ENCODE assay signal across 7 mouse cellular contexts in genomic region chr14:25588156-25588555, GRCm38 (mm10).
DNase-seq lines count a peak whose midpoint lies in the region; ATAC-seq lines count a peak whose summit lies in the region.

No protein-coding gene starts in this region.

- no peaks in the 10 kb centered on the region for H3K27me3 ChIP-seq in heart, embryonic 13.5 days (replicated peaks)
- H3K27me3 ChIP-seq in liver, embryonic 11.5 days (replicated peaks; ENCODE audit: control insufficient read depth, insufficient read depth, low read length) = no peaks in the 10 kb centered on the region

- 44% methylated on average over 2 of the region's 2 CpGs for WGBS in heart, embryonic 13.5 days
- WGBS in liver, embryonic 11.5 days = 61% methylated on average over 2 of the region's 2 CpGs

- peak; percentile 30 for DNase-seq in ovary, postnatal 14 days (ENCODE audit: low spot score)
- DNase-seq in ovary, adult 18-20 months (ENCODE audit: low spot score) = no peak
- no peak for DNase-seq in liver, embryonic 11.5 days (ENCODE audit: low spot score)
- DNase-seq in thymus, postnatal 0 days (ENCODE audit: low spot score) = no peak
- DNase-seq in layer of hippocampus, postnatal 25 days (ENCODE audit: extremely low spot score in 1 of 2, low spot score in 1 of 2) = no peak
- no peak for DNase-seq in frontal cortex, postnatal 10 days (ENCODE audit: low spot score in 2 of 2)

- peak overlapping the region; percentile 98 for H3K27ac ChIP-seq in heart, embryonic 13.5 days (replicated peaks)
- peak overlapping the region; percentile 46 for H3K27ac ChIP-seq in liver, embryonic 11.5 days (ENCODE audit: low read depth, low read length)

- no peaks in the 10 kb centered on the region for H3K9me3 ChIP-seq in heart, embryonic 13.5 days
- no peaks in the 10 kb centered on the region for H3K9me3 ChIP-seq in liver, embryonic 11.5 days (ENCODE audit: control insufficient read depth, low read length)

- peaks cover 85% of the 10 kb centered on the region for H3K4me1 ChIP-seq in heart, embryonic 13.5 days
- peaks cover 50% of the 10 kb centered on the region for H3K4me1 ChIP-seq in liver, embryonic 11.5 days (replicated peaks; ENCODE audit: control insufficient read depth, insufficient read depth, low read length)

- peaks cover 42% of the 10 kb centered on the region for H3K36me3 ChIP-seq in heart, embryonic 13.5 days
- no peaks in the 10 kb centered on the region; the same call in 1 of the 2 replicates for H3K36me3 ChIP-seq in liver, embryonic 11.5 days (ENCODE audit: control insufficient read depth, insufficient read depth, low read length)

- peak overlapping the region; percentile 78 for H3K9ac ChIP-seq in heart, embryonic 13.5 days
- H3K9ac ChIP-seq in liver, embryonic 11.5 days (ENCODE audit: low read depth, low read length) = no peak overlapping the region

- peak overlapping the region; percentile 48; the same call in 1 of the 2 replicates for H3K4me2 ChIP-seq in heart, embryonic 13.5 days
- H3K4me2 ChIP-seq in liver, embryonic 11.5 days = no peak overlapping the region

- no peak overlapping the region for H3K4me3 ChIP-seq in heart, embryonic 13.5 days
- H3K4me3 ChIP-seq in liver, embryonic 11.5 days (ENCODE audit: low read depth, low read length) = no peak overlapping the region

- no peak for ATAC-seq in heart, embryonic 13.5 days (ENCODE audit: extremely low read depth, insufficient number of reproducible peaks, low FRiP score, low TSS enrichment)
- no peak for ATAC-seq in liver, embryonic 11.5 days (replicated peaks; ENCODE audit: low FRiP score)
